Mouse (Mus musculus) liver, embryonic 11.5 days (tissue): ENCODE data around the gene Zfp617. TPM values are rescaled to one million over a fixed set of nuclear protein-coding genes. Genes with fewer than 3 reads are reported as not detected.
"Not testable (repeated sequence)": the region's sequence is repeated elsewhere in the genome, so short reads cannot be mapped to it uniquely, and the experiment has no call there.

Source experiments
- ATAC-seq: fragments of 200-750 bp; cut with Nextera tagmentation; replicated peaks from 2 replicates; pipeline ENCODE4 v1.8.0; 2017; ENCODE audit warnings: moderate number of reproducible peaks, mild to moderate bottlenecking, moderate TSS enrichment, moderate library complexity; ENCODE audit not compliant: low FRiP score
- DNase-seq: peaks from one replicate; pipeline ENCODE4 v3.0.0-alpha.2; 2017; ENCODE audit warnings: low spot score
- H3K27ac ChIP-seq: fragments of 300-500 bp; sonication (generic); 2 replicates; pipeline ENCODE4 v1.5.1; 2014; ENCODE audit warnings: mild to moderate bottlenecking, low read depth, low read length, control low read depth
- H3K27me3 ChIP-seq: fragments of 300-500 bp; sonication (generic); replicated peaks from 2 replicates; pipeline ENCODE4 v1.6.1; 2014; ENCODE audit warnings: low read length, mixed read lengths; ENCODE audit not compliant: control insufficient read depth, insufficient read depth
- H3K36me3 ChIP-seq: fragments of 300-500 bp; sonication (generic); 2 replicates; pipeline ENCODE4 v1.6.1; 2014; ENCODE audit warnings: mild to moderate bottlenecking, low read length, moderate library complexity, mixed read lengths; ENCODE audit not compliant: control insufficient read depth, insufficient read depth
- H3K4me1 ChIP-seq: fragments of 300-500 bp; sonication (generic); replicated peaks from 2 replicates; pipeline ENCODE4 v1.6.1; 2014; ENCODE audit warnings: low read length, mixed read lengths; ENCODE audit not compliant: control insufficient read depth, insufficient read depth
- H3K4me2 ChIP-seq: fragments of 300-500 bp; sonication (generic); 2 replicates; pipeline ENCODE4 v1.6.1; 2014; ENCODE audit warnings: mild to moderate bottlenecking, control low read depth, moderate library complexity
- H3K4me3 ChIP-seq: fragments of 300-500 bp; sonication (generic); 2 replicates; pipeline ENCODE4 v1.5.1; 2014; ENCODE audit warnings: low read depth, low read length, control low read depth
- H3K9ac ChIP-seq: fragments of 300-500 bp; sonication (generic); 2 replicates; pipeline ENCODE4 v1.6.1; 2014; ENCODE audit warnings: low read depth, low read length, control low read depth
- H3K9me3 ChIP-seq: fragments of 300-500 bp; sonication (generic); 2 replicates; pipeline ENCODE4 v1.6.1; 2016; ENCODE audit warnings: low read length, inconsistent platforms, mixed read lengths; ENCODE audit not compliant: control insufficient read depth
- WGBS: fragments of 180-500 bp; shearing (Covaris S2); extraction: QIAGEN DNeasy Blood & Tissue Kit; methylation state at CpG from one replicate; pipeline ENCODE4 v1.1.7; 2014; 5-methylcytosine and 5-hydroxymethylcytosine counted together
- polyA plus RNA-seq: library from polyadenylated mRNA; unstranded; fragments of >200 nt; fragmentation: Nextera tagmentation; extraction: Ambion mirVana; gene quantifications from 2 replicates; pipeline ENCODE4 v1.2.1, GENCODE M21; 2014

Gene Zfp617
- polyA plus RNA-seq, 1 experiment from 2014 or later = 20.0 TPM

DNA sequence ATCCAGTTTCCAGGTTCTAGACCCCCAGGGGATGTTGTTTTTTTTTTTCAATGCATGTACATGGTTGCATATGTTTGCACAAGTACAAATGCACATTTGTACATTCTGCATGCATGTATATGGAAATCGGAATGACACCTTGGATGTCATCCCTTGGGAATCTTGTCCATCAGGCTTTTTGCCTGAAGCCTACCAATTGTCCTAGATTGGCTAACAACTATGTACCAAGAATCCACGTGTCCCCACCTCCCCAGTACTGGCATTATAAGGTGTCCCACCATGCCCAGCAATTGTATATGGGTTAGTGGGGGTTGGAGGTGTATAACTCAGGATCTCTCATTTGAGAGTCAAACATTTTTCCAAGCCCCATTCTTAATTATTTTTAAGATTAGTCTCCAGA, 3.9 kb downstream of the Zfp617 start:
- no peak overlapping the region for H3K9ac ChIP-seq
- no peaks in the 10 kb centered on the region for H3K9me3 ChIP-seq
- ATAC-seq (no peak), DNase-seq (no peak)
- H3K4me1 ChIP-seq = no peaks in the 10 kb centered on the region
- H3K27me3 ChIP-seq = no peaks in the 10 kb centered on the region
- WGBS = 80% methylated on average over 2 of the region's 2 CpGs
- no peak overlapping the region for H3K4me3 ChIP-seq
- peaks cover 4% of the 10 kb centered on the region; the same call in 1 of the 2 replicates for H3K36me3 ChIP-seq
- no peak overlapping the region for H3K27ac ChIP-seq
- H3K4me2 ChIP-seq = no peak overlapping the region

DNA sequence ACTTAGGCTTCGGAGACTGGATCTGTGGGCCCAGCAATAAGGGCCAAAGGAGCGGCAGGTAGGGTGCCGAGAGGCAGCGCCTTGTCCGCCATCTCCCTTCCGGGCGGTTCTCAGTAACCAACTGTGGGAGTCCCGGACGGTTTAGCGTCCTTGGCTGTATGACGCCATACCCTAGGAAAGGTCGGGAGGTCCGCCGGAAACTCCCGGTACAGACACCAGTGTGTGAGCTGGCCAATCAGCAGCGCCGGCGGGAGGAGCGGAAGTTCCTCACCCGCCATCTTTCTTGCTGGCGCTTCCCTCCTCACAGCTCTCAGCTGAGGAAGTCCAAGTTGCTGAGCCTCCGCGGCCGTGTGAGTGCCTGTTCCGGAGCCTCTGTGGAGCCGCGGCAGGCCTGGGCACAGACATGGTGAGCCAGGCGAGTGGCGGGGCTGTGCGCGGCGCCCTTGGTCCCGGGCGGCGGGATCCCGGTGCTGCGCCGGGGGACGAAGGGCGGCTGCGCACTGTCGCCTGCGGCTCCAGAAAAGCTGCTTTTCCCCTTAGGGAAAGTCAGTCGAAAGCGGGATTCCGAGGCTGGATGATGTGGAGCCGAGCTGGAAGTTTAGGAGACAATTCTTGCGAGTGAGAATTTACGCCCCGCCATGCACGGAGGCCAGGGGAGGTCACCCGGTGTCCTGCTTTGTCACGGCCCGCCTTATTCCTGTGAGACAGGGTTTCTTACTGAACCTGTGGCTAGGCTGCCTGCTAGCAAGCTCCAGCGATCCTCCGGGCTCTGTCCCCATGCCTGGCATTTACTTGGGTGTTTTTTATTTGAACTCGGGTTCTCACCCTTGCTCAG, 14.3 kb downstream of the Zfp617 start:
- peak; percentile 100 for ATAC-seq
- Histone ChIP-seq H3K27ac (peak overlapping the region; percentile 94), H3K4me3 (peak overlapping the region; percentile 82), H3K4me1 (no peaks in the 10 kb centered on the region), H3K27me3 (no peaks in the 10 kb centered on the region), H3K9me3 (no peaks in the 10 kb centered on the region), H3K4me2 (peak overlapping the region; percentile 63), H3K36me3 (no peaks in the 10 kb centered on the region), H3K9ac (peak overlapping the region; percentile 92)
- under 1% methylated on average over 57 of the region's 57 CpGs for WGBS
- peak; percentile 86 for DNase-seq

GRCm38 (mm10) chr8:71925791-71926190, 17.4 kb downstream of the Zfp617 start:
- no peak overlapping the region for H3K9ac ChIP-seq
- H3K27ac ChIP-seq = no peak overlapping the region
- no peak for ATAC-seq
- H3K27me3 ChIP-seq = no peaks in the 10 kb centered on the region
- H3K4me1 ChIP-seq = no peaks in the 10 kb centered on the region
- H3K9me3 ChIP-seq = no peaks in the 10 kb centered on the region
- no peak overlapping the region for H3K4me2 ChIP-seq
- WGBS = 91% methylated on average over 5 of the region's 5 CpGs
- peaks cover 20% of the 10 kb centered on the region for H3K36me3 ChIP-seq
- no peak for DNase-seq
- no peak overlapping the region for H3K4me3 ChIP-seq

DNA sequence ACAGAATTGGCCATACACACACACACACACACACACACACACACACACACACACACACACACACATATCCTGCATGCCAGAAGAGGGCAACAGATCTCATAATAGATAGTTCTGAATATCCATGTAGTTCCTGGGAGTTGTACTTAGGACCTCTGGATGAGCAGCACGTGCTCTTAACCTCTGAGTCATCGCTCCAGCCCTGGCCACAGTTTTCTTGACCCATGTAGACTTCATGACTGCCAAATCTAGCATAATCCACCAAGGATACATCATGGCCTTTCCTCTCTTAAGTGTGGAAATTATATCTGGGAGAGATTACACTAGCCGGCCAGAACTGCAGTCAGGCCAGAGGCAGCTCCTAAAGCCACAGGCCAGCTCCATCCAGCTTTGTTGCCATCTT, 18.1 kb downstream of the Zfp617 start:
- ATAC-seq (no peak), DNase-seq (no peak)
- H3K36me3 ChIP-seq = peaks cover 27% of the 10 kb centered on the region
- H3K4me2 ChIP-seq = no peak overlapping the region
- H3K9ac ChIP-seq = no peak overlapping the region
- no peaks in the 10 kb centered on the region for H3K9me3 ChIP-seq
- no peak overlapping the region for H3K4me3 ChIP-seq
- no peaks in the 10 kb centered on the region for H3K27me3 ChIP-seq
- no peak overlapping the region for H3K27ac ChIP-seq
- no peaks in the 10 kb centered on the region for H3K4me1 ChIP-seq
- 92% methylated on average over 3 of the region's 3 CpGs for WGBS

DNA sequence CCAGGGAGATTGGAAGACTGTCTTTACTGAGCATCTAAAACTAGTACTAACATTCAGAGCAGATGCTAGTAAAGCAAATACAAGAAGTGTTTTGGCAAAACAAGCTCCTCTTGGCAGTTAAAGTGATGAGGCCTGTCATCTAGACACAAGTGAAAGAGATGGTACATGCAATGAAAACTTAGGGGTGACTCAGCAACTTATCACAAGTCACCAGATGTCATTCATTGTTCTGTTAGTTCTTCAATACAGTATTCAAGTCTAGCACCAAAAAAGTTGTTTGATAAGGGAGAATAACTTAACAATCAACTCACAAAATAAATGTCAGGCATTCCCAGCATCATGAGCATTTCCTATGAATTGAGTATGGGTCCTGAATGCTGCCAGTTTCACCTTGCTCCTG, 19.3 kb downstream of the Zfp617 start:
- DNase-seq (no peak), ATAC-seq (no peak)
- H3K27me3 ChIP-seq = no peaks in the 10 kb centered on the region
- no peaks in the 10 kb centered on the region for H3K9me3 ChIP-seq
- H3K4me3 ChIP-seq = no peak overlapping the region
- no peak overlapping the region for H3K27ac ChIP-seq
- no peaks in the 10 kb centered on the region for H3K4me1 ChIP-seq
- H3K36me3 ChIP-seq = peaks cover 29% of the 10 kb centered on the region
- no peak overlapping the region for H3K4me2 ChIP-seq
- H3K9ac ChIP-seq = no peak overlapping the region

DNA sequence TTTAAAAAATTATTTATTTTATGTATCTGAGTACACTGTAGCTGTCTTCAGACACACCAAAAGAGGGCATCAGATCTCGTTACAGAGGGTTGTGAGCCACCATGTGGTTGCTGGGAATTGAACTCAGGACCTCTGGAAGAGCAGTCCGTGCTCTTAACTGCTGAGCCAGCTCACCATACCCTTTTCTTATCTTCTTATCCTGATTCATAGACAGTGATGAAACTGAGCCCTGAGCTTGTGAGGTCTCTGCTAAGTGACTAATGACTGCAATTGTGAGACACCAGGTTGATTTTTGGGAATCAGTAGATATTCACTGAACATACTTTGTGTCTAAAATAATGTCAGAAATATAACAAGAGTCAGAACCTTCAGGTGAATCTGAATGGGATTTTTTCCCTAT, 29.6 kb downstream of the Zfp617 start:
- not testable (repeated sequence) for H3K27ac ChIP-seq
- 69% methylated on average over 2 of the region's 2 CpGs for WGBS

DNA sequence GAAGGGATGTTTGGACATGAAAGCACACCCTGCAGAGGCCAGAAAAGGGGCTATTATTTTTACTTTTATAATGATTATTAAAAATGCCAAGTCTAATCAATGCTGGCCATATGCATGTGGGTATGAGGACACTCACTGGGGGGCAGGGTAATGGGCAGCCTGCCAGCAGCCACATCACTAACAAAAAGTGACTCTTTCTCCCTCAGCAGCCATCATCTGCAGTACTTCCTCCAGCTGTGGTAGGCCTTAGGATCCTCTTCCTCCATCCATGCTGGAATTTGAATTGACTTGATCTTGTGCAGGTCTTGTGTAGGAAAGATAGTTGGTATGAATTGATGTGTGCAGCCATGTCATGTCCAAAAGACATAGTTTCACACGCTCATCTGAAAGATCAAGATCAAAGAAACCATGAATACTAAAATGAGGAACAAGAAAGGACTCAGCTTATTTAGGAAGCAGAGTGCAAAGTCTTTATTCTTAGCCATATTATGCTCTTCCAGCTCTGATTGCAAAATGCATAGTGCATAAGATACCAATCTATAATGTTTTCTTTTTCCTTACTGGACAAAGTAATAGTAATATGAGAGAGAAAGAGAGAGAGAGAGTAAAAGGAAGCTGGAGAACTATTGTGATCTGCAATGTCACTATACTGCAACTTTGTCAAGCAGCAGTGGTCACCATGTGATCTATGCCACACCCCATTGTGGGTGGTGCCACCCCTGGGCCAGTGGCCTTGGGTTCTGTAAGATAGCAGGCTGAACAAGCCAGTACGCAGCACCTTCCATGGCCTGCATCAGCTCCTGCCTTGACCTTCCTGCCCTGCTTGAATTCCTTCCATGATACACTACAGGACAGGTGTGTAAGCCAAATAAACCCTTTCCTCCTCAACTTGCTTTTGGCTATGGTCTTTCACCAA, 32.1 kb downstream of the Zfp617 start:
- Histone ChIP-seq H3K9me3 (no peaks in the 10 kb centered on the region), H3K4me3 (no peak overlapping the region), H3K27ac (no peak overlapping the region), H3K4me1 (no peaks in the 10 kb centered on the region), H3K27me3 (no peaks in the 10 kb centered on the region), H3K36me3 (no peaks in the 10 kb centered on the region), H3K4me2 (no peak overlapping the region), H3K9ac (no peak overlapping the region)
- ATAC-seq = peak; percentile 82
- 48% methylated on average over 2 of the region's 2 CpGs for WGBS
- DNase-seq = no peak

More for the DNA sequence above, 29.6 kb downstream of the Zfp617 start:
- not testable (repeated sequence) for ATAC-seq, H3K4me1 ChIP-seq, H3K9me3 ChIP-seq, DNase-seq, H3K4me2 ChIP-seq, H3K4me3 ChIP-seq, H3K36me3 ChIP-seq, H3K9ac ChIP-seq, H3K27me3 ChIP-seq

- Histone ChIP-seq H3K9me3 (no peaks in the 10 kb centered on the region), H3K9ac (no peak overlapping the region), H3K4me2 (no peak overlapping the region), H3K27me3 (no peaks in the 10 kb centered on the region), H3K4me1 (no peaks in the 10 kb centered on the region), H3K36me3 (no peaks in the 10 kb centered on the region), H3K27ac (no peak overlapping the region), H3K4me3 (no peak overlapping the region)
- DNase-seq (no peak), ATAC-seq (no peak)
- 74% methylated on average over 1 of the region's 1 CpGs for WGBS
These were observed 33.3 kb downstream of the Zfp617 start for GRCm38 (mm10) chr8:71941776-71942175.
